Mouse (Mus musculus) megakaryocyte, adult 5-6 weeks (primary cell): ENCODE measurements around the gene Nav2. TPM values are rescaled to one million over a fixed set of nuclear protein-coding genes. Genes with fewer than 3 reads are reported as not detected.

Experiments used
- ATAC-seq: 2 replicates; pipeline ENCODE4 v1.8.0; 2016; ENCODE audit warnings: mild to moderate bottlenecking, inconsistent platforms; ENCODE audit not compliant: poor library complexity, severe bottlenecking
- total RNA-seq, 2 experiments: library from RNA; stranded (forward) in 1 of 2; stranded (reverse) in 1 of 2; fragments of 153-499, 151-499 nt in 1 of 2; fragments of 221-1000, 200-1000 nt in 1 of 2; gene quantifications; 2 replicates each; pipeline versions ENCODE4 v1.2.3 to v1.2.4; 2015 to 2017

The Nav2 gene
- total RNA-seq, 2 experiments from 2014 or later: 4.6 to 10.5 TPM

GRCm38 (mm10) chr7:49191081-49191678 is 282.7 kb downstream of the Nav2 start:
- no peak for ATAC-seq

- ATAC-seq: no peak
Observed at GRCm38 (mm10) chr7:49192061-49192695, 283.7 kb downstream of the Nav2 start.

GRCm38 (mm10) chr7:49195711-49196147 is 287.2 kb downstream of the Nav2 start:
- no peak for ATAC-seq

DNA sequence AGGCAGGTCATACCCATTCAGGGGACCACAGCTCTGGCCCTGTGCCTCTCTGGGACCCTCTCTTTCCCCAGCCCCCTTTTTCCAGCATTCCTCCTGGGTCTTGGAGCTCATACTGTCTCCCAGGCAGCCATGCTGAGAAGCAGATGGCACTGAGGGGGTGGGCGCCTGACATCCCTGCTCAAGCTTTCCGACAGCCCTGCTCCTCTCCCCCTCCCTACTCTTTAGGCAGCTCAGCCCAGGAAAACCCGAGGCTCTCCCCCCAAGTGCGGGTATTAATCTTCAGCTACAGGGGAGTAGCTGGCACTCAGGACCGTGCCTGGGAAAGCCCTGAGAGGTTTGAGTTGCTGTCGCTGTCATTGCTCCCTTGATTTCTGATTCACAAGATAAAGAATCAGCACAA is 290.9 kb downstream of the Nav2 start:
- no peak for ATAC-seq

DNA sequence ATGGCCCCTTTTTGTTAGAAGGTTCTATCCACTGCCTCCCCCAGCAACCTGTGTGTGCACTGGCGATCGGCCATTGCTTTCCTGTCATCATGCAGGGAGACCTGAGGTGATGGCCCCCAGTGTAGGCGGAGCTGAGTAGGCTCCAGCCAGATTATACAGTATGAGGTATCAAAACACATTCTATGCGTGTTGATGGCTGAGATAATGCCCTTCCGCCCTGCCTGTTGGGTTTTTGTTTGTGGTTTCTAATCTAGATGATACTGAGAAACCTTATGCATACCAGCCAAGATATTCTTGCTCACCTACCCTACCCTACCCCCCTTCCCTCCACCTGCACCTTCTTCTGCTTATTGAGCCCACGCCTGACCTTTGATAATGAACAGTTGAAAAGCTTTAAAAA is 291.8 kb downstream of the Nav2 start:
- ATAC-seq: no peak

DNA sequence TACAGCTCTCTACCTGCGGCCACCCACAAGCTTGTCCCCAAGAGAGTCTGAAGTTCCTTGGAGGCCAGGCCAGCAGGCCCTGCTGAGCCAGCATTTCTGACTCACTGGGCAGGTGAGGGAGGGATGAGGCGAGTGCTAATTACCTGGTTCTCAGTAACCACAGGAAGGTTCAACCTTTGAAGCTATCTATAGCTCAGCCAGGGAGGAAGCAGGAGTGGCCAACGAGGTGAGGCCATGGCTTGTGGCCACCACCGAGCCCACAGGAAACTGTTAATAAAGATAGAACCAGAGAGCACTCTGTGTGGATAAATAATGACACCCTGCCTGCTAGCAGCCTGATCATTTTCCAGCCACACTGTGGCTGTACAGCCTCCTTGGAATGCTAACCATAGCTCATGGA is 294.5 kb downstream of the Nav2 start:
- 0 out of 2 replicates have a peak, but pooled peaks have one; percentile 10 for ATAC-seq

DNA sequence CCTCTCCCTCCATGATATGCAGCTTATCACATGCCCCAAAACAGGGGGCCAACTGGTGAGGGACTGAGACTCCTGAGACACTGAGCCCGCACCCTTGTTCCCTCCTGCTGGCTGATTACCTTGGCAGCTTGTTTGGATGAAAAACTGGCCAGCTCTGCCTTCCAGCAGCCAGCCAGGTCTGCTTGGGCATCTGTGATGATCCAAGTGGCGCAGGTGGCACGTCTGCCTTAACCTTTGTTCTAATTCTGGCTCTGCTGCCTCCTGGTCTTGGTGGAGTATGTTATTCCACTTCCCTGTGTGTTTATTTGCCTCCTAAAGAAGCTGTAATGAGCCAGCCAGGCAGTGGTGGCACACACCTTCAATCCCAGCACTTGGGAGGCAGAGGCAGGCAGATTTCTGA is 296.3 kb downstream of the Nav2 start:
- no peak for ATAC-seq

GRCm38 (mm10) chr7:49205551-49205950 is 297.0 kb downstream of the Nav2 start:
- ATAC-seq: no peak

- ATAC-seq: no peak
Observed at GRCm38 (mm10) chr7:49206775-49207676, 298.5 kb downstream of the Nav2 start.

- no peak for ATAC-seq
Observed at GRCm38 (mm10) chr7:49209526-49209925, 301.0 kb downstream of the Nav2 start.

- no peak for ATAC-seq
Observed at GRCm38 (mm10) chr7:49210721-49211120, 302.2 kb downstream of the Nav2 start.

DNA sequence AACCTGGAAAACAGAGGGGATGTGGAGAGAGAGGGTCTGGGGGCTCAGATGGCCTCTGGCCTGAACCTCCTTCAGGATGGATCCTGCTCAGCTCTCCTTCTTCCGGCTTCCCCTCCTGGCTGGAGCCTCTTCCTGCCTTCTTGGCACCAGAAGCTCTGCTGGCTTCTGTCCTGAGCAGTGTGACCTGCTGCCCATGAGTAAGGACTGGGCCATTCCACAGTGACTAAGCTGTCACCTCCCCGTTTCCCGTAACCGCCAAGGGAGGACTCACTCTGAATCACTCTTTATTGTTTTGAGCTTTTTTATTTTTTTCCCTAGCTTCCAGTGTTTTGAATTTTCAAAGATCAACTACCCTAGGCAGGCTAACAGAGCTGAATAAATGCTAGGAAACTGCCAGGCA is 304.5 kb downstream of the Nav2 start:
- no peak for ATAC-seq

DNA sequence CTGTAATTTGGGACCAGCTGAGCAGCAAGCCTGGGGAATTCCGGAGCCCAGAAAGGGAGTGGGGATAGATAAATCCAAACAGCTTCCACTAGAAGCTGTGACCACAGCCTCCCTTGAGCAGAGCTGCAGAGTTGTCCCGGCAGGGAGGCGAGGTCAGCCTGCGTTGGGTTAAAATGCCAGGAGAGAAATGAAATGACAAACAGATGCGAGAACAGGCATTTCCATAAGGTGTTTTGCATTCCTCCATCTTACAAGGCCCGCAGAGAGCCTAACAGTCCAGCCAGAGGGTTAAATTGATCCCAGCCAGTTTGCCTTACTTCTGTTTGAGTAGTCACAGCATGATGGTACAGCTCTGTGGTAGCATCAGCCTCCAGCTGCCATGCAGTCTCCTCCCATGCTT is 309.3 kb downstream of the Nav2 start:
- no peak for ATAC-seq

DNA sequence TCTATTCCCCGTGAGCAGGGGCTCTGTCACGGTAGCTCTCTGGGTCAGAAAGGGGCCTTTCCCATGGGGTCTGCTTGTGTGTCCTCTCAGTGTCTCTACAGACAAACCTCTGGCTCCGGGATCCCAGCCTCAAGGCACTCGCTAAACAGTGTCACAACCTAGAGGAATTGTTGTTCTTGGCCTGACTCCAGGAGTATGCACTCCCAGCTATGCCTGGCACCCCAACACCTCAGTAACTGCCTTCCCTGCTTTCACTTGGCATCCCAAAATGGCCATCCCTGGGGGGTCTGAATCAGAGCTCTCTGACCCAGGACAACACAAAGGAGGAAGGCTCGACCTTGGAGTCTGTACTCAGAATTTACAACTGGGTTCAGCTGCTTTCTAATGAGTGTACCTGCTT is 317.2 kb downstream of the Nav2 start:
- no peak for ATAC-seq

DNA sequence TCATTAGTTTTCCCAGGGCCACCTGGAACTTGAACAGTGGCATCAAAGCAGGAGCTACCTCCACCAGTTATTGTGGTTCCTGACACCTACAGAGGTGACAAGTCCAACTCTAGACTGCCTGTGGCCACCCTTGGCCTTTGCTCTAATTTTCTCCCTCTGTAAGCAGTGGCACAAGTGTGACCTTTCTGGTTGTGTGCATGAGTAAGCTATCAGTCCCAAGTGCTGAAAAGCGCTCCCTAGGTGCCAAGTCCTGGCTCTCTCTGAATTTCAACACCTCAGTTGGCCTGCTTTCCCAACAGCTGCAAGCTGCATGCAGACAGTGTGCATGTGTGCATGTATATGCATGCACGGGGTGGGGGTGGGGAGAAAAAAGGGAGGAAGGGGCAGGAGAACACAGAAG is 324.5 kb downstream of the Nav2 start:
- no peak for ATAC-seq

- no peak for ATAC-seq
Observed at GRCm38 (mm10) chr7:49234288-49234687, 325.8 kb downstream of the Nav2 start.

DNA sequence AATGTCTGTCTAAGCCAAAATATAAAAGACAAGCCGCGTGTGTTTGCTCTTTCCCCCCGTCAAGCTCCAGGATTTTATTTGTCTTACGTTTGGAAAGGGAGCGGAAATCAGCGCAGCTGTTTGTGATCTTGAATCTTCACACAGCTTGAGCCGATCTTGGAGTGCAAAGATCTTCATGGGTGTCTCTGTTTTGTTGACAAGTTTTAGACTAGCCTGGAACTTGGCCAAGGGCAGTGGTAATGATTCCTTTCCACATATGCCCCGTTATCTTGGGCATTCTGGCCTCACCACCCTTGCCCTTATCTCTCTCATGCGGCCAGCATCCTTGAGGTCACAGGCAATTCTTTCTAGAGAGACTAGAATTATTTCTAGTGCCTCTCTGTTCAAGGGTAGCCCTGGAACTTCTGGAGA is 326.8 kb downstream of the Nav2 start:
- no peak for ATAC-seq

GRCm38 (mm10) chr7:49235821-49236220 is 327.3 kb downstream of the Nav2 start:
- ATAC-seq: no peak

- peak; percentile 68 for ATAC-seq
Observed at GRCm38 (mm10) chr7:49240461-49240860, 331.9 kb downstream of the Nav2 start.

DNA sequence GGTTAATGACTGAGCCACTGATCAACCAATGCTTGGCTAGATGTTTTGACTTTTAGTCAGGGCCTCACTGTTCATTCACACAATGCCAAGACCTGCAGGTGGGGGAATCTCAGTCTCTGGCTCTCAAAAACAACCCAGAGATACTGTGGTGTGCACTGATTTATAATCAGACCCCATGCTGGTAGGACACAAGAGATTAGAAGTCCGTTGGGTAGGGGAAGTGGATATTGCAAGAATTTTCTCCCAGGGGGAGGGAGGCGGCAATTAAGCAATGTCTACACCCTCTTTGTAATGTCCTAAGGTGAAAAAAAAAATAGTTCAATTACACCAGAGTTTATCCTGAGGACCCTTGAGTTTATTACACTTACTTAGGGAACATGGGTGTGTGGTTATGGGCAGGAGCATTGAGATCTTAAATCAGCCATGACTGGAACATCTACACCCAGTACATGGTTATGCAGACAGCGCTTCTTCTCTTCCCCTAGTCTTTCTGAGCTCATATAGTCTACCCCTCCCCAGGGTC is 332.8 kb downstream of the Nav2 start:
- ATAC-seq: 0 out of 2 replicates have a peak, but pooled peaks have one; percentile 17

GRCm38 (mm10) chr7:49242261-49242660 is 333.7 kb downstream of the Nav2 start:
- no peak for ATAC-seq
